Mouse (Mus musculus) effector memory CD4-positive, alpha-beta T cell, adult 7 months (primary cell): ENCODE measurements around the gene Iqck. TPM values are rescaled to one million over a fixed set of nuclear protein-coding genes. Genes with fewer than 3 reads are reported as not detected.

ENCODE experiments used
- polyA plus RNA-seq: library from polyadenylated mRNA; unstranded; fragments of 100-300 nt; shearing (Covaris generic); gene quantifications from one replicate; pipeline ENCODE4 v1.2.1, GENCODE M21; 2017

Iqck gene
- not detected for polyA plus RNA-seq

GRCm38 (mm10) chr7:118855171-118855876 lies at the start of gene Iqck:
Gene Iqck (plus strand): TSS chr7:118855752.

GRCm38 (mm10) chr7:118855877-118856304 lies 339 bp downstream of the Iqck start, which contains the start of gene Knop1:
Gene Knop1 (minus strand): TSS chr7:118856254.

DNA sequence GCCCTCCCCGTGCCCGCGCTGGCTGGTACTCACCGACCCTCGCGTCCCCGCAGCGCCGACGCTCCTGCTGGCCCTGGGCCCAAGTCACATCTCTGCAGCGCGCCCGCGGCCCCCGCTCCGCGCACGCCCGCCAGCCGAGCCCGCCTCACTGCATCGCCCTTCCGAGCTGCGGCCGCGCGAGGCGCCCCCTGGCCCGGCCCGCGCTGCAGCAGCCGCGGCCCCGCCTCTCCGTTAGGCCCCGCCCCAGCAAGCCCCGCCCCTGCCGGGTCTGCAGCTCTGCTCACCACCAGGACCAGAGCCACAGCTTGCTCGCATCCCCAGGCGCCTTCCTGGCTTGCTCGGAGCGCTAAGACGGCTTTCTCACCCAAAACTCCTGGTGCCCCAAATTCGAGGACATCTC lies 139.5 kb downstream of the Iqck start, which contains the start of gene Gprc5b:
TSS of gene Gprc5b (minus strand) at position 205 of the 400 bp plus-strand sequence.

Other genes with a start within 250 kb of the Iqck start
- 40.4 TPM for gene Gde1, start 150.0 kb upstream of the Iqck start, polyA plus RNA-seq
- gene Ccp110, start 143.2 kb upstream of the Iqck start, polyA plus RNA-seq: 5.8 TPM
- 70.1 TPM for gene Vps35l, start 115.5 kb upstream of the Iqck start, polyA plus RNA-seq
- gene Knop1, start 502 bp downstream of the Iqck start, polyA plus RNA-seq: 15.0 TPM
- gene Gprc5b, start 139.5 kb downstream of the Iqck start, polyA plus RNA-seq: not detected